Mouse (Mus musculus) c-Kit-positive CD71-positive TER-119-positive erythroid progenitor cells, embryonic 14.5 days (primary cell): ENCODE measurements around the gene Grk5.

Experiments used
- DNase-seq: peaks from one replicate; pipeline ENCODE4 v3.0.0-alpha.2; 2013; ENCODE audit warnings: low spot score

Gene Grk5

GRCm38 (mm10) chr19:60973508-60973907 lies 84.0 kb downstream of the Grk5 start:
- no peak for DNase-seq

- no peak for DNase-seq
Observed at GRCm38 (mm10) chr19:60979581-60979980, 90.0 kb downstream of the Grk5 start.

DNA sequence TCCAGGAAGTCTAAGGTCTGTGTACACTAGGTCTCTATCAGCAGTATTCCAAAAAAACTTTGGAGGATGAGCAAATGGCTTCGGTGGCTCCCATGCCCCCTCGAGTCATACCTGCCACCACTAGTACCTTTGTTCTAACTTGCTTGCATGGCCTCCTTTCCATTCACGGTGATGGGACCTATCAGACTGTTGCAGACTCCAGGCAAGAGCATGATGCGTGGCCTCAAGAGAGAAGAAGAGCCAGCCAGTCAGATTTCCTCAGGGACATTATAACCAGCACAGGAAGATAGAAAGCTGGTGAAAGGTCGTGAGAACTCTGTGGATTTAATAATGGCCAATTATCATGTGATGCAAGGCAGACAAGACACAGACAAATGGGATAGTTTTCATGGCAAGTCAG lies 91.8 kb downstream of the Grk5 start:
- DNase-seq: no peak

DNA sequence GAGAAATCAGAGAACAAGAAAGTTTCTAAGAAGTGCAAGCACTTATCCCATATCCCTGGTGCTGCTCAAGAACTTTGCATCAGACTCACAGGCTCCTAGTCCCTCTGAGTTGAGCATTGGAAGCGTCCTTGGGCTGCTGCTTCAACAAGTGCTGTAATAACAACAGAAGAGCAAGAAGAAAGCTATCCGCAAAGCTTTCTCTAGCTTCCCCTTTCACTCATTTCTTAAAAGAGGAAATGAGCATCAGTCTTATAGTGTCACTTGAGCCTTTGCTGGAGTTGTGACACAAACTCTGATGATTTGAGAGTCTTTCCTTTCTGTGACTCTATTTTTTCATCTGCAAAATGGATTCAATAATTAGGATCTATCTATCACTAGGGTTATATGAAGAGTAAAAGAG lies 92.3 kb downstream of the Grk5 start:
- no peak for DNase-seq

- no peak for DNase-seq
Observed at GRCm38 (mm10) chr19:60989766-60990165, 100.2 kb downstream of the Grk5 start.

DNA sequence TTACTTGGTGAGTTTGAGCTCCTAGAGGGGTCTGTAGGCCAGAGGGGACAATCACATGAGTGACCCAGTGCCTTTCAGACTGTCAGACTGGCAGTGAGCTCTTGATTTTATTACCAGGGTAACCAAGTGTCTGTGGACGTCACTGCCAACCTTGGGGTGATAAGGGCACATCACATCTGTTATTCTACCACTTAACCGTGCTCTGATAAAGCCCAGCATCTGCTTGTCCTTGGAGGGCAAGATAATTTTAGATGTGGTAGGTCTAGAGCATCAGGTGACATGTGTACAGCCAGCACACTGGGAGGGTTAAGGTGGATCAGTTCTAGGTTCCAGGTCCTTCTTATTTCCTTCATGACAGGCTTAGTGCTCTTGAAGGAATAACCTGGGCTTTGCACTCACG lies 104.7 kb downstream of the Grk5 start:
- DNase-seq: peak; percentile 68

DNA sequence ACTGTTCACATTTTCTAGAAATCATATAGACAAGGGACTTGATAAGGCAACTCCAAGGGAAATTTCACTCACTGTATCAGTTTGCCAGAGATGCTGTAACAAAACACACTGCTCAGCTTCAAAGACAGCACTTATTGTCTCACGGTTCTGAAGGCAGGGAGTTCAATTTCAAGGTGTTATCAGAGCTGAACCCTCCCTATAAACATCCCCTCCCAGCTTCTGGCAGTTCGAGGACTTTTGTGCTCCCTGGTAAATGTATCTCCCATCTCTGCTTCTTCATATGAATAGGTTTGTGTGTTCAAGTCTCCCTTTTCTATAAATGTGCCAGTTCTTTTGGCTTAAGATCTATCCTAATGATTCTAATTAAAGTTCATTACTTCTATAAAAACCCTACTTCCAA lies 105.3 kb downstream of the Grk5 start:
- DNase-seq: peak; percentile 22

DNA sequence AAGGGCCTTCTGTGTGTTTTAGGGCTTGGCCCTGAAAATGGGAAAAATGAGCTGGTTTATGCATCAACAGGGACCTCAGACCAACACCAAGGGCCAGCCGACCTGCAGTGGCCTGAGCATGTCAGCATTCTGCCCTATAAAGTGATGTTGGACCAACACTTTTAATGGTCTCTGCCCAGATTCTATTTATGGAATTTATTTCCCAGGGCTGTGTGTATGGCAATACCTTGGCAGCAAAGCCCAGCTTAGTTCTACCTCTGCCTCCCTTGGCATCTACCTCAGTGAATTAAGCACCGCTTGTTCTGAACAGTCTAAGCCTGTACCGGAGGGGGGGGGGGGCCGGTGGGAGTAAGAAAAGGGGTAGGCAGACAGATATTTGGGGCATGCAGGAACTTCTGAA lies 108.2 kb downstream of the Grk5 start:
- no peak for DNase-seq

DNA sequence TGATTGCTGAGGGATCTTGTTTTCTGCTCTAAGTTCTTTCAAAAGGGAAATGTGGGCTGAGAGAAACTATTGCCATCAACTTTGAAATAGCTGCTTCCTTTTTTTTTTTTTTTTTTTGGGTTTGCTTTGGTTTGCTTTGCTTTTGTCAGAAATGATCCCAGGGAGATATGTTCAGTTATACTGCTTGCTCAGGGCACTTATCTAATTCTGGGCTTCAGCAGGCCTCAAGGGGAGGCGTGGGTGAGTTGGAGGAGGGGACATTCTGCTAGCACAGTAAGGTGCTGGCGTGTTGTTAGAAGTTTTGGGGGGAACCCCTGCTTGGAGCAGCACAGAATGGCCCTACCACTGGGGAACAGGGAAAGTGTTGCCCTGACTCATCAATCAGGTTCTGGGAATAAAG lies 110.1 kb downstream of the Grk5 start:
- DNase-seq: no peak

DNA sequence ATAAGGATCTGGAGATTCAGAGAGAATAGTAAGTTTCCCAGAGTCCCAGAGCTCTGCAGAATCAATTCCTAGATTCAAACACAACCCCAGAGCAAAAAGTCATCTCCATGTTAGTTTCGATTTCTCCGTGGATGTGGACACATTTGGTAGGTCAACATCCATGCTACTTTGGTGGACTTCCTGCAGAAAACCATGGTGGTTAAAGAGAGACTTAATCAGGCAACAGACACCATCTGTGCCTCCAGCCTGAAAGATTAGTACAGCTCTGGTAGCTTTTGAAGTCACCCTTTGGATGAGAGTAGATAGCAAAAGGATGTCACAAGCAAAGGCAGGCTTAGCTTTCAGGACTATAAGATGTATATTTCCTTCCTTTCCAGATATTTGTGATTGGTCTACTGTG lies 111.4 kb downstream of the Grk5 start:
- DNase-seq: no peak

GRCm38 (mm10) chr19:61009266-61009665 lies 119.7 kb downstream of the Grk5 start:
- DNase-seq: no peak

DNA sequence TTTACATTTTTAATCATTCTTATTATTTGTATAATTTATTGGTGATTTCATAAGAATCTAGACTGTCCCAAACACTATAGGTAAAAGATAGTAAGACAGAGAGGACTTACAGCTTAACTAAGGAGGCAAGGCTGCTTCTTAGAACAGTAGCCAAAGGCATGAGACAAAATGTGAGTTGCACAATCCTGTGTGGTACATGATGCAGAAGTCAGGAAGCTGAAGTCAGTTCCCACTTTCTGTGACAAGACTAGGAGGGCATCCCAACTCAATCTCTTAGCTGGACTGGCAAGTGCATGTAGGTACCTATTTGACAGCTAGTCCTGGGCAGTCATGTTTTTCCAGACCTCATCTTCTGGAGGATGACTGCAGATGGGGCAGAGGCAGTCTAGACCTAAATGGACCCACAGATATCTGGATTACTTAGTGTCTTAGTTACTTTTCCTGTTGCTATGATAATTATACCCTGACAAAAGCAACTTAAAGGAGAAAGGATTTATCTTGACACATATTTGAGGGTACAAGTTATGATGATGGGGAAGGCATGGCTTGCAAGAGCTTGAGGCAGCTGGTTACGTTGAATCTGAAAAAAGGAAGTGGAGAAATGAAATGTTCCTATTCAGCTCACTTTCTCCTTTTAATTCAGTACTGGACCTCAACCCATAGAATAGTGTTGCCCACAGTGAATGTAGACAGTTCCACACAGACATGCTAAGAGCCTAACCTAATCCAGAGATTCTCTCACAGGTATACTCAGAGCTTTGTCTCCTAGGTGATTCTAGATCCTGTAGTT lies 128.1 kb downstream of the Grk5 start:
- no peak for DNase-seq

DNA sequence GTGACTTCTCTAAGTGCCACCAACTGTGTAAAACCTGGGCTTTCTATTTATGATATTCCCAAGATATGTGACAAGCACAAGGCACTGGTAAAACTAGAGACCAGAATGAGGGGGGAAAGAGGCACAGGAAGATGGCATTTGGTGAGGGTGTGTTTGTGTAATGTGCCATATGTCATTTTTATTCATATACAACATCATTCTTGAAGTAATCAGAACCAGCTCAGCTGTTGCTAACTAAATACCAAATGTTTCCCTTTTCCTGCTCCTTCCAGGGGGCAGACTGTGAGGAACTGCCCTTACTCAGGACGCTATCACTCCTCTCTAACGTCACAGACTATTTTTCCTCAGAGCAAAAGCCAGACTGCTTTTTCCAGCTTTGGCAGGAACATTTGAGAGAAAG lies 132.0 kb downstream of the Grk5 start:
- no peak for DNase-seq

GRCm38 (mm10) chr19:61021939-61022566 lies 132.5 kb downstream of the Grk5 start:
- no peak for DNase-seq

DNA sequence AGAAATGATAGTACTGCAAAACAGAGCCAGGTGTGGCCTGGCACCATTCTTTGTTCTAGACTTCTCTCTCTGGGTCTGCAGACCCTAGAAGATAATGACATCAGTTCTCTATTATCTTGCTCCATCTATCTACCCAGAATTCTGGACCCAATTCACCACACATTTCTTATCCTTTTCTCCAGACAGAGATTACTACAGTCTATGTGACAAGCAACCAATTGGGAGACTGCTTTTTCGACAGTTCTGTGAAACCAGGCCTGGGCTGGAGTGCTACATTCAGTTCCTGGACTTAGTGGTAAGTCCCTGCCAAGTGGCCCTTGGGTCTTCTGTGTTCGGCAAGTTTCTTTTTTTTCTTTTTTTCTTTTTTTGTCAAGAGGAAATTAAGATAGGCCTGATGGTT lies 142.0 kb downstream of the Grk5 start:
- DNase-seq: no peak

- no peak for DNase-seq
Observed at GRCm38 (mm10) chr19:61039151-61039550, 149.6 kb downstream of the Grk5 start.

- no peak for DNase-seq
Observed at GRCm38 (mm10) chr19:61048646-61049045, 159.1 kb downstream of the Grk5 start.

DNA sequence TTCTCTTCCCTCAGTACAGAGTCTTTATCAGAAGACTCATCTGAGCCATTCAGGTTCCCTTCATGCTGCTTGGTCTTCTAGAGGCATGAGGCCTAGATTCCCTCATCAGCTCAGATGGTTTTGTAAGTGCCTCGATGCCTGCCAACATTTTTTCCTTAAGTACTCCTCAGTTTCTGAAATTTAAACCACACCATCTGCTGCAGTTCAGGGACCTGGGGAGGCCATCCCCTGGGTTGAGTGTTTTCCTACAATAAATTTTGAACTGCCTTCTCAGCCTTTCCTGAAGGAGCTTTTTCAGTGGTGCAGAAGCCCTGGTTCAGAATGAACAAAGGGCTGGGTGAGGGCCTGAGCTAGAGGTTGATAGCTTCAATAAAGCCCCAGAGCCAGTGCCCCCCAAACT lies 159.9 kb downstream of the Grk5 start:
- DNase-seq: no peak

- DNase-seq: no peak
Observed at GRCm38 (mm10) chr19:61051151-61051550, 161.6 kb downstream of the Grk5 start.

DNA sequence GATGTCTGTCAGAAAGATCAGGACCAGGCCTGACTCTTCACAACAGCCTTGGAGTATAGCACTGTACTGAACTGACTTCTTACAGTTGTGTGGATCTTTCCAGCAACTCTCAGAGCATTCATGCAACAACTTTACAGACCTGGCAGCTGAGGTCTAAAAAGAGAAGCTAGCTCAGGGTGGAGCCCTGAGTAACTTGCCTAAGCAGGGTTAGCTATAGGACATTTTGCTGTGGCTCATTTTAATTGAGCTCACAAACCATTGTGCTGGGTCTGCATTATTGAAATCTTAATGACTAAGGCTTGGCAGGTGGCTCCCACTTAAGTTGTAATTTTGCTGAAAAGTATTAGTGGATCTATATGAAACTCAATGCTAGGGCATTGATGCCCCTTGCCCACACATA lies 162.5 kb downstream of the Grk5 start:
- no peak for DNase-seq

- DNase-seq: no peak
Observed at GRCm38 (mm10) chr19:61052786-61053185, 163.2 kb downstream of the Grk5 start.

GRCm38 (mm10) chr19:61056783-61057410 lies 167.3 kb downstream of the Grk5 start:
- no peak for DNase-seq

GRCm38 (mm10) chr19:61057581-61057980 lies 168.0 kb downstream of the Grk5 start:
- DNase-seq: no peak
